Mouse (Mus musculus) stomach, postnatal 0 days (tissue): ENCODE results near the gene Romo1. TPM values are rescaled to one million over a fixed set of nuclear protein-coding genes. Genes with fewer than 3 reads are reported as not detected.

Experiments
- ATAC-seq: fragments of 200-750 bp; cut with Nextera tagmentation; 2 replicates; pipeline ENCODE4 v1.8.0; 2017; ENCODE audit not compliant: low FRiP score, low TSS enrichment
- DNase-seq: peaks from one replicate; pipeline ENCODE4 v3.0.0-alpha.2; 2016; ENCODE audit warnings: low spot score
- H3K27ac ChIP-seq: fragments of 300-500 bp; sonication (generic); replicated peaks from 2 replicates; pipeline ENCODE4 v1.5.1; 2014; ENCODE audit warnings: mild to moderate bottlenecking, control low read depth
- H3K27me3 ChIP-seq: fragments of 300-500 bp; sonication (generic); 2 replicates; pipeline ENCODE4 v1.6.1; 2014; ENCODE audit warnings: low read length; ENCODE audit not compliant: control insufficient read depth, insufficient read depth
- H3K36me3 ChIP-seq: fragments of 300-500 bp; sonication (generic); 2 replicates; pipeline ENCODE4 v1.6.1; 2014; ENCODE audit warnings: low read length, mixed read lengths; ENCODE audit not compliant: control insufficient read depth, insufficient read depth
- H3K4me1 ChIP-seq: fragments of 300-500 bp; sonication (generic); replicated peaks from 2 replicates; pipeline ENCODE4 v1.6.1; 2014; ENCODE audit warnings: antibody characterized with exemption; ENCODE audit not compliant: control insufficient read depth, insufficient read depth
- H3K4me2 ChIP-seq: fragments of 300-500 bp; sonication (generic); replicated peaks from 2 replicates; pipeline ENCODE4 v1.6.1; 2014; ENCODE audit warnings: low read depth, mild to moderate bottlenecking, control low read depth, moderate library complexity
- H3K4me3 ChIP-seq: fragments of 300-500 bp; sonication (generic); 2 replicates; pipeline ENCODE4 v1.5.1; 2014; ENCODE audit warnings: low read depth, low read length, control low read depth
- H3K9ac ChIP-seq: fragments of 300-500 bp; sonication (generic); 2 replicates; pipeline ENCODE4 v1.6.1; 2014; ENCODE audit warnings: mild to moderate bottlenecking, low read length, control low read depth, mixed read lengths
- H3K9me3 ChIP-seq: fragments of 300-500 bp; sonication (generic); 2 replicates; pipeline ENCODE4 v1.6.1; 2016; ENCODE audit warnings: low read length; ENCODE audit not compliant: control insufficient read depth
- CTCF ChIP-seq: IDR thresholded peaks from 2 replicates; pipeline ENCODE4 v1.5.1; 2016; ENCODE audit warnings: antibody characterized with exemption, low read depth, mild to moderate bottlenecking, moderate library complexity
- EP300 ChIP-seq: optimal IDR thresholded peaks from 2 replicates; pipeline ENCODE3; 2016; ENCODE audit warnings: antibody characterized with exemption
- WGBS: fragments of 180-500 bp; shearing (Covaris S2); extraction: QIAGEN DNeasy Blood & Tissue Kit; methylation state at CpG from one replicate; pipeline ENCODE4 v1.1.7; 2014; 5-methylcytosine and 5-hydroxymethylcytosine counted together
- polyA plus RNA-seq: library from polyadenylated mRNA; unstranded; fragments of >200 nt; fragmentation: Nextera tagmentation; extraction: Ambion mirVana; gene quantifications from 2 replicates; pipeline ENCODE4 v1.2.1, GENCODE M21; 2015

The Romo1 gene
- polyA plus RNA-seq, 1 experiment from 2014 or later = 415 TPM

- Histone ChIP-seq H3K4me1 (no peaks in the 10 kb centered on the region), H3K27me3 (no peaks in the 10 kb centered on the region), H3K4me3 (no peak overlapping the region), H3K27ac (no peak overlapping the region), H3K9ac (no peak overlapping the region), H3K9me3 (no peaks in the 10 kb centered on the region), H3K4me2 (no peak overlapping the region), H3K36me3 (no peaks in the 10 kb centered on the region)
- 93% methylated on average over 5 of the region's 5 CpGs for WGBS
- no peak for DNase-seq
- TF ChIP-seq EP300 (no peak), CTCF (no peak)
- ATAC-seq = no peak
These were observed 20.1 kb upstream of the Romo1 start for GRCm38 (mm10) chr2:156123731-156124130.

- Histone ChIP-seq H3K27me3 (no peaks in the 10 kb centered on the region), H3K27ac (no peak within 1 kb of the TSS), H3K4me2 (no peak within 1 kb of the TSS), H3K9ac (no peak within 1 kb of the TSS), H3K4me3 (no peak within 1 kb of the TSS), H3K4me1 (no peaks in the 10 kb centered on the region), H3K36me3 (peaks cover 3% of the 10 kb centered on the region; the same call in 1 of the 2 replicates), H3K9me3 (no peaks in the 10 kb centered on the region)
- DNase-seq (no peak), ATAC-seq (no peak)
- no peak for TF ChIP-seq CTCF
- no peak for TF ChIP-seq EP300
- WGBS = 93% methylated on average over 5 of the region's 5 CpGs
These were observed 16.8 kb upstream of the Romo1 start, which contains the start of gene Gm28036 for GRCm38 (mm10) chr2:156126992-156127391. Gene Gm28036, minus strand, starts transcription at chr2:156127092.

- ATAC-seq (peak; percentile 12; the same call in 1 of the 2 replicates), DNase-seq (no peak)
- WGBS = 80% methylated on average over 5 of the region's 5 CpGs
- no peak overlapping the region for H3K9ac ChIP-seq
- no peak overlapping the region for H3K4me3 ChIP-seq
- no peak overlapping the region for H3K4me2 ChIP-seq
- no peaks in the 10 kb centered on the region for H3K27me3 ChIP-seq
- H3K27ac ChIP-seq = no peak overlapping the region
- H3K36me3 ChIP-seq = peaks cover 3% of the 10 kb centered on the region; the same call in 1 of the 2 replicates
- TF ChIP-seq CTCF (no peak), EP300 (no peak)
- H3K9me3 ChIP-seq = no peaks in the 10 kb centered on the region
- H3K4me1 ChIP-seq = no peaks in the 10 kb centered on the region
These were observed 9.7 kb upstream of the Romo1 start for GRCm38 (mm10) chr2:156134161-156134560.

- ATAC-seq = no peak
- WGBS = 88% methylated on average over 6 of the region's 6 CpGs
These were observed 8.1 kb upstream of the Romo1 start for GRCm38 (mm10) chr2:156135695-156136094.

GRCm38 (mm10) chr2:156142820-156143219, 1.0 kb upstream of the Romo1 start:
- DNase-seq (no peak), ATAC-seq (no peak)
- Histone ChIP-seq H3K36me3 (peaks cover 6% of the 10 kb centered on the region; the same call in 1 of the 2 replicates), H3K27ac (no peak overlapping the region), H3K27me3 (no peaks in the 10 kb centered on the region), H3K4me1 (peaks cover 3% of the 10 kb centered on the region; the same call in 1 of the 2 replicates), H3K9me3 (no peaks in the 10 kb centered on the region), H3K9ac (peak overlapping the region; percentile 88; the same call in 1 of the 2 replicates), H3K4me3 (no peak overlapping the region), H3K4me2 (peak overlapping the region; percentile 83)
- TF ChIP-seq CTCF = peak; percentile 23
- TF ChIP-seq EP300 = no peak
- 67% methylated on average over 2 of the region's 2 CpGs for WGBS

More at GRCm38 (mm10) chr2:156135695-156136094, 8.1 kb upstream of the Romo1 start:
- Histone ChIP-seq H3K4me1 (no peaks in the 10 kb centered on the region), H3K9me3 (no peaks in the 10 kb centered on the region), H3K4me3 (no peak overlapping the region), H3K9ac (no peak overlapping the region), H3K27ac (no peak overlapping the region), H3K27me3 (no peaks in the 10 kb centered on the region), H3K4me2 (no peak overlapping the region), H3K36me3 (peaks cover 3% of the 10 kb centered on the region; the same call in 1 of the 2 replicates)
- DNase-seq = no peak
- TF ChIP-seq EP300 (no peak), CTCF (peak; percentile 59)

- Histone ChIP-seq H3K4me3 (peak overlapping the region; percentile 74), H3K27ac (peak overlapping the region; percentile 93), H3K36me3 (peaks cover 9% of the 10 kb centered on the region), H3K9me3 (no peaks in the 10 kb centered on the region), H3K4me1 (peaks cover 3% of the 10 kb centered on the region; the same call in 1 of the 2 replicates), H3K27me3 (no peaks in the 10 kb centered on the region), H3K9ac (peak overlapping the region; percentile 88), H3K4me2 (peak overlapping the region; percentile 83)
- ATAC-seq (no peak), DNase-seq (no peak)
- TF ChIP-seq EP300 (no peak), CTCF (no peak)
- WGBS = 1% methylated on average over 16 of the region's 16 CpGs
These were observed 472 bp upstream of the Romo1 start for GRCm38 (mm10) chr2:156143367-156143766.
